Mouse (Mus musculus) C2C12 (cell line): ENCODE results near the gene Gata1. TPM values are rescaled to one million over a fixed set of nuclear protein-coding genes. Genes with fewer than 3 reads are reported as not detected.
A peak's percentile ranks its signal among the peaks of the same experiment; 100 is the strongest.

Source experiments
- H3K27me3 ChIP-seq: one replicate; pipeline ENCODE4 v1.6.1; 2011; ENCODE audit not compliant: control insufficient read depth, insufficient read depth, insufficient read length
- H3K36me3 ChIP-seq: one replicate; pipeline ENCODE4 v1.6.1; 2011; ENCODE audit not compliant: control insufficient read depth, insufficient read depth
- H3K4me3 ChIP-seq: one replicate; pipeline ENCODE4 v1.5.1; 2011; ENCODE audit warnings: mild to moderate bottlenecking, control low read depth; ENCODE audit not compliant: poor library complexity, insufficient read depth, severe bottlenecking
- H3K79me2 ChIP-seq: one replicate; pipeline ENCODE4 v1.6.1; 2011; ENCODE audit not compliant: control insufficient read depth, insufficient read depth
- H3K79me3 ChIP-seq: one replicate; pipeline ENCODE4 v1.6.1; 2011; ENCODE audit warnings: low read depth, control low read depth
- H3ac ChIP-seq: one replicate; pipeline ENCODE3; 2011; ENCODE audit warnings: low read depth; ENCODE audit not compliant: control insufficient read depth, insufficient read length
- CEBPB ChIP-seq: IDR thresholded peaks from one replicate; pipeline ENCODE4 v1.6.1; 2011; ENCODE audit warnings: low read depth, mild to moderate bottlenecking, control low read depth, moderate library complexity
- CTCF ChIP-seq: IDR thresholded peaks from one replicate; pipeline ENCODE4 v1.5.1; 2011; ENCODE audit not compliant: control insufficient read depth, insufficient read depth, insufficient read length
- FOSL1 ChIP-seq: IDR thresholded peaks from one replicate; pipeline ENCODE4 v1.8.0; 2011; ENCODE audit warnings: mild to moderate bottlenecking, low read length; ENCODE audit not compliant: poor library complexity, insufficient read depth, severe bottlenecking
- MAX ChIP-seq: IDR thresholded peaks from one replicate; pipeline ENCODE4 v1.6.1; 2011; ENCODE audit warnings: mild to moderate bottlenecking, control low read depth
- MYOD1 ChIP-seq: IDR thresholded peaks from one replicate; pipeline ENCODE4 v1.6.1; 2011; ENCODE audit warnings: low read depth; ENCODE audit not compliant: control insufficient read depth, insufficient read length
- MYOG ChIP-seq: IDR thresholded peaks from one replicate; pipeline ENCODE4 v1.6.1; 2011; ENCODE audit not compliant: control insufficient read depth, insufficient read length; ENCODE audit errors: extremely low read depth
- USF1 ChIP-seq: IDR thresholded peaks from one replicate; pipeline ENCODE4 v1.6.1; 2011; ENCODE audit warnings: low read depth, mild to moderate bottlenecking, control low read depth, moderate library complexity
- polyA plus RNA-seq: library from polyadenylated mRNA; unstranded; fragments of >200 nt; fragmentation: generic; extraction: Trizol; gene quantifications from one replicate; pipeline ENCODE4 v1.2.1, GENCODE M21; 2012; ENCODE audit warnings: missing spikeins

Gata1 gene
- polyA plus RNA-seq, 1 experiment: 0.02 TPM

DNA sequence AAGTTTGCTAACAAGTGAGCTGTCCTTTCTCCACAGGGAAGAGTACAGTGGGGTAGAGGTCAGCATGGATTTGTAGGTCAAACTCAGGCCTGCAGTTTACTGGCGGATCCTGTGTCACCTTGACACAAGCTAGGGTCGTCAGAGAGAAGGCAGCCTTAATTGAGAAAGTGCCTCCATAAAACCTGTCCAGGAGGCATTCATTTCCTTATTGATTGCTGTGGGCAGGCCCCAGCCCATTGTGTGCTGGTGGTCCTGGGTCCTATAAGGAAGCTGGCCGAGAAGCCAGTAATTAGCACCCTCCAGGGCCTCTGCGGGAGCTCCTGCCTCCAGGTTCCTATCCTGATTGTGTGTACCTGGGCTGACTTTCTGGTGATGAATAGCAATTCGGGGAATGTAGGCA, 24.1 kb upstream of the Gata1 start:
- Histone ChIP-seq H3K79me2 (no peaks in the 10 kb centered on the region), H3K4me3 (no peak overlapping the region), H3K36me3 (no peaks in the 10 kb centered on the region), H3K79me3 (no peaks in the 10 kb centered on the region), H3K27me3 (no peaks in the 10 kb centered on the region), H3ac (no peak overlapping the region)
- TF ChIP-seq MYOG: no peak
- TF ChIP-seq CEBPB: no peak
- TF ChIP-seq FOSL1: no peak

DNA sequence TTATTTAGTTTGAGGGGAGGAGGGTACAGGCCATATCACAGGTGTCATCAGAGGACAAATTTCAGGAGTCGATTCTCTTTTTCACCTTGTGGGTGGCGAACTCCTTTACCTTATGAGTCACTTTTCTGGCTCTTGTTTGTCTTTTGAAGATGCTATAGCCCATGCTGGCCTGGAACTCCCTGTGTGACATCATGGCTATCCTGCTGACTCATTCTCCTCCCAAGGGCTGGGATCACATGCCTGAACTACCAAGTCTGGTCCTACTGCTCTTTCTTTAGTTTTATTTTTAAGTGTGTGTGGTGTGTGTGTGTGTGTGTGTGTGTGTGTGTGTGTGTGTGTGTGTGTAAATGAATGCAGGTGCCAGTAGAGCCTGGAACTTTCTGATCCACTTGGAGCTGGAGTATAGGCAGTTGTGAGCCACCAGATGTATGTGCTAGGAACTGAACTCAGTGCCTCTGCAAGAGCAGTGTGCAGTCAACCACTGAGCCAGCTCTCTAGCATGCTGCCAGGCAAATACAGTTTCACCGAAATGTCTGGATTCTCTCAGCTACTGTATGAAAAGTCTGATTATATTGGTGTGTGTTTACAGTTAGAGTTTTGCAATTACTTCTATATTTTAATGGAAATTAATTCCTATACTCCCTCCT, 22.8 kb upstream of the Gata1 start:
- no peaks in the 10 kb centered on the region for H3K27me3 ChIP-seq
- no peak overlapping the region for H3ac ChIP-seq
- H3K79me3 ChIP-seq: no peaks in the 10 kb centered on the region
- no peak overlapping the region for H3K4me3 ChIP-seq
- TF ChIP-seq USF1 (peak; percentile 39), FOSL1 (no peak)
- no peaks in the 10 kb centered on the region for H3K36me3 ChIP-seq
- H3K79me2 ChIP-seq: no peaks in the 10 kb centered on the region

DNA sequence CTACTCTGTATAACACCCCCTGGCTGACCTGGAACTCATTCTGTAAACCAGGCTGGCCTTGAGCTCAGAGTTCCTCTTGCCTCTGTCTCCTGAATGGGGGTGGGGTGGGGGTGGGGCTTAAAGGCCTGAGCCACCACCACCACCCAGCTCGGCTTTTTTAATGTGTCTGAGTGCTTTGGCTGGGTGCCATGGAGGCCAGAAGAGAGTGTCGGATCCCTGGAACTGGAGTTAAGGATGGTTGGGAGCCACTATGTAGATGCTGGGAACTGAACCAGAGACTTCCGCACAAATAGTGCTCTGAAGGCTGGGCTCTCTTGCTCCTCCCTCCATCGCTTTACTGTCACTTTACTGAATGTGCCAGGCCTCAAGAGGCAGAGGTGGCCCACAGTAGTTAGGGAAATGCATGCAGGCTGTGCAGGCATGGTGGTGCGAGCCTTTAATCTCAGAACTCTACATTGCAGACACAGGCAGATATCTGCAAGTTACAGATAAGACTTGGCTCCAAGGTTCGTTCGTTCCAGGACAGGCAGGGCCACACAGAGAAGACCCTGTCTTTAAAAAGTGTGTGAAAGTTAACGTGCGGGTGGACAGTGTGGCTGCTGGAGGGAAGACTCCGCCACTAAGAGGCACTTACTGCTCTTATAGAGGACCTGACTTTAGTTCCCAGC, 15.3 kb upstream of the Gata1 start:
- no peak overlapping the region for H3K4me3 ChIP-seq

DNA sequence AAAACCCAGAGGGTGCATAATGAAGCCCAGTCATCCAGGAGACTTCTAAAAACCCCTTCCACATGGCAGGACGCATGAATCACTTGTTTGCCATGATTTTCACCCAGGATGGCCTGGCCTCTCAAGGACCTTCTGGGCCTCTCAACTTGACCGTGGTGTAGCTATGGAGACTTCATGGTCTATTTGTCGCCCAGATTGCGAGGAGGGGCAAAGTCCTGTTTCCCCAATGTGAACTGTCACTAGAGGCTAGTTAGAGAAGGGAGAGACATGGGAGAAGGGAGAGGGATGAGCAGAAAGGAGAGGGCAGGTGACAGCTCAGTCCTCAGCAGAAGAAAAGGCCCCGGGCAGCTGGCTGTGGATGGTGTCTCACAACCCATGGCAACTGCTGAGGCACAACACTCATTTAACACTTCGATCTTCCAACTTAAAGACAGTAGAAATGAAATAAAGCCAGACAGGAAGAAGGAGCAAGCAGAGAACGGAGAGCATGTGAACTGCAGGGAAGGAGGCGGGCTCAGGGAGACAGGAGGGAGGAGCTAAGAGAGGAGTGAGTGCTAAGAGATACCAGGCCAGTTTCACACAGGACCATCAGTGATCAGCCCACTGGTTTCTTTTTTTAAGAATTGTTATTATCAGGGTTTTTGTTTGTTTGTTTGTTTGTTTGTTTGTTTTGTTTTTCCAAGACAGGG, 14.7 kb upstream of the Gata1 start:
- TF ChIP-seq CEBPB (no peak), CTCF (no peak), MAX (no peak), MYOG (no peak), MYOD1 (no peak), FOSL1 (no peak), USF1 (no peak)
- H3K79me2 ChIP-seq: no peaks in the 10 kb centered on the region
- no peaks in the 10 kb centered on the region for H3K79me3 ChIP-seq
- no peak overlapping the region for H3ac ChIP-seq
- H3K36me3 ChIP-seq: no peaks in the 10 kb centered on the region
- no peaks in the 10 kb centered on the region for H3K27me3 ChIP-seq
- H3K4me3 ChIP-seq: no peak overlapping the region

More for the DNA sequence above, 15.3 kb upstream of the Gata1 start:
- Histone ChIP-seq H3K27me3 (no peaks in the 10 kb centered on the region), H3K36me3 (no peaks in the 10 kb centered on the region), H3ac (no peak overlapping the region), H3K79me3 (no peaks in the 10 kb centered on the region), H3K79me2 (no peaks in the 10 kb centered on the region)
- TF ChIP-seq FOSL1 (no peak), MYOG (no peak), CTCF (no peak), MYOD1 (no peak), CEBPB (no peak), USF1 (no peak), MAX (no peak)

DNA sequence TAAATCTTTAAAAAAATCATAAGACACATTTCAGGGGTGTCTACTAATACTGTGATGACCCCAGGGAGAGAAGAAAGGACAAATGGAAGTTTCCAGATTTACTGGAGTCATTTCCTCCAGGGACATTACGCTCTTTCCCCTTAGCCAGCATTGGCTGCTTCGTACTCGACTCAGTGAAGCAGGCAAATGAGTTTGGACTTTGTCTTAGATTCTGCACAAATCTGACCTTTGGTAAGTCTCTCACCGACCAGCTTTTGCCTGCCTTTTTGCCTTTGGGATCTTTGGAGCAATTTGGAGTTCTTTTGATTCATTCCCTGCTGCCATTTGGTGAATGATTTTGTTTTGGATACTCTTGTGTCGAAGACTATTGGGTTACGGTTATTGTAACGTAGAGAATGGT, 3.5 kb upstream of the Gata1 start:
- H3K27me3 ChIP-seq: peaks cover 3% of the 10 kb centered on the region
- TF ChIP-seq CEBPB (no peak), MYOG (no peak), USF1 (no peak), MAX (no peak), FOSL1 (no peak), CTCF (no peak), MYOD1 (no peak)
- no peaks in the 10 kb centered on the region for H3K79me3 ChIP-seq
- H3K79me2 ChIP-seq: no peaks in the 10 kb centered on the region
- H3ac ChIP-seq: no peak overlapping the region
- no peaks in the 10 kb centered on the region for H3K36me3 ChIP-seq
- no peak overlapping the region for H3K4me3 ChIP-seq

DNA sequence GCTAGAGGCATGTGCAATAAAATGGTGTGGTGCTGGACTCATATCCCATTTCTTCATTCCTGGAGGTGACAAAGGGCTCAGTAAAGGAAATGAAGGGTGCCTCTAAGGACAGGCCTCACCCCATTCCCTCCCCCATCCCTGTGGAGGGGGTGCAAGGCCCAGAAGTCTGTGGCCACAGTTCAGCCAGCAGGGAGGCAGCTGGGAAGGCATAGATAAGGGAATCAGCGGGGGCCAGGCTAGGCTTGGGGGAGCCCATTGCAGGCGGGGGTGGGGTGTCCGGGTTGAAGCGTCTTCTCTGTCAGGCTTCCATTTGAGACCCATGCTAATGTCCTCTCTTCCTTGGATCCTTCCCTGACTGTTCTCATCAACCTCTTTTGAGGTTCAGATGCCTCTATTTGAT, 6.6 kb downstream of the Gata1 start:
- TF ChIP-seq MYOD1 (no peak), CEBPB (no peak), FOSL1 (no peak), MYOG (no peak), USF1 (no peak), MAX (no peak), CTCF (no peak)
- no peak overlapping the region for H3ac ChIP-seq
- no peaks in the 10 kb centered on the region for H3K27me3 ChIP-seq
- no peaks in the 10 kb centered on the region for H3K79me2 ChIP-seq
- no peaks in the 10 kb centered on the region for H3K36me3 ChIP-seq
- H3K79me3 ChIP-seq: no peaks in the 10 kb centered on the region
- H3K4me3 ChIP-seq: no peak overlapping the region
